Mouse (Mus musculus) forebrain, embryonic 15.5 days (tissue): ENCODE data around the gene Serpinb6c. TPM values are rescaled to one million over a fixed set of nuclear protein-coding genes. Genes with fewer than 3 reads are reported as not detected.
A peak's percentile ranks its signal among the peaks of the same experiment; 100 is the strongest.
"Not testable (repeated sequence)": the region's sequence is repeated elsewhere in the genome, so short reads cannot be mapped to it uniquely, and the experiment has no call there.

Experiments
- ATAC-seq: fragments of 200-750 bp; cut with Nextera tagmentation; replicated peaks from 2 replicates; pipeline ENCODE4 v1.8.0; 2017; ENCODE audit warnings: mild to moderate bottlenecking, moderate TSS enrichment, moderate library complexity
- H3K27ac ChIP-seq: fragments of 300-500 bp; sonication (generic); replicated peaks from 2 replicates; pipeline ENCODE4 v1.5.1; 2015; ENCODE audit warnings: mild to moderate bottlenecking, inconsistent platforms
- H3K27me3 ChIP-seq: fragments of 300-500 bp; sonication (generic); 2 replicates; pipeline ENCODE4 v1.6.1; 2015; ENCODE audit warnings: inconsistent platforms
- H3K36me3 ChIP-seq: fragments of 300-500 bp; sonication (generic); 2 replicates; pipeline ENCODE4 v1.6.1; 2015; ENCODE audit warnings: mild to moderate bottlenecking, inconsistent platforms
- H3K4me1 ChIP-seq: fragments of 300-500 bp; sonication (generic); 2 replicates; pipeline ENCODE4 v1.6.1; 2015; ENCODE audit warnings: inconsistent platforms
- H3K4me2 ChIP-seq: fragments of 300-500 bp; sonication (generic); replicated peaks from 2 replicates; pipeline ENCODE4 v1.6.1; 2015; ENCODE audit warnings: mild to moderate bottlenecking, inconsistent platforms
- H3K4me3 ChIP-seq: fragments of 300-500 bp; sonication (generic); 2 replicates; pipeline ENCODE4 v1.5.1; 2015; ENCODE audit warnings: mild to moderate bottlenecking, inconsistent platforms
- H3K9ac ChIP-seq: fragments of 300-500 bp; sonication (generic); replicated peaks from 2 replicates; pipeline ENCODE4 v1.6.1; 2015; ENCODE audit warnings: mild to moderate bottlenecking, inconsistent platforms
- H3K9me3 ChIP-seq: fragments of 300-500 bp; sonication (generic); 2 replicates; pipeline ENCODE4 v1.6.1; 2016; ENCODE audit warnings: inconsistent platforms
- WGBS: fragments of 180-500 bp; shearing (Covaris S2); methylation state at CpG from one replicate; pipeline ENCODE4 v1.1.7; 2015; ENCODE audit warnings: mixed read lengths; 5-methylcytosine and 5-hydroxymethylcytosine counted together
- polyA plus RNA-seq: library from polyadenylated mRNA; unstranded; fragments of >200 nt; fragmentation: Nextera tagmentation; extraction: Ambion mirVana; gene quantifications from 2 replicates; pipeline ENCODE4 v1.2.1, GENCODE M21; 2015

The Serpinb6c gene
- polyA plus RNA-seq = 0.17 and 0.37 TPM in 2 replicates

- H3K9me3 ChIP-seq = no peaks in the 10 kb centered on the region
- H3K9ac ChIP-seq = no peak within 1 kb of the TSS
- no peaks in the 10 kb centered on the region for H3K27me3 ChIP-seq
- no peaks in the 10 kb centered on the region for H3K36me3 ChIP-seq
- H3K27ac ChIP-seq = no peak within 1 kb of the TSS
- H3K4me3 ChIP-seq = no peak within 1 kb of the TSS
- no peaks in the 10 kb centered on the region for H3K4me1 ChIP-seq
- ATAC-seq = no peak
- H3K4me2 ChIP-seq = no peak within 1 kb of the TSS
- WGBS = 74% methylated on average over 18 of the region's 18 CpGs
These were observed at the start of gene Serpinb6c for GRCm38 (mm10) chr13:33905176-33905954. Serpinb6c (minus strand) TSS chr13:33905708.

- Histone ChIP-seq H3K27ac (no peak overlapping the region), H3K4me1 (no peaks in the 10 kb centered on the region), H3K9ac (no peak overlapping the region), H3K36me3 (no peaks in the 10 kb centered on the region), H3K4me2 (no peak overlapping the region), H3K27me3 (no peaks in the 10 kb centered on the region), H3K4me3 (no peak overlapping the region), H3K9me3 (no peaks in the 10 kb centered on the region)
- no peak for ATAC-seq
- 86% methylated on average over 2 of the region's 2 CpGs for WGBS
These were observed 47.4 kb upstream of the Serpinb6c start for GRCm38 (mm10) chr13:33952947-33953346.

- no peak overlapping the region for H3K9ac ChIP-seq
- no peaks in the 10 kb centered on the region for H3K4me1 ChIP-seq
- H3K27me3 ChIP-seq = no peaks in the 10 kb centered on the region
- H3K4me3 ChIP-seq = no peak overlapping the region
- no peak overlapping the region for H3K27ac ChIP-seq
- WGBS = 88% methylated on average over 1 of the region's 1 CpGs
- no peaks in the 10 kb centered on the region for H3K36me3 ChIP-seq
- no peak overlapping the region for H3K4me2 ChIP-seq
- ATAC-seq = no peak
- no peaks in the 10 kb centered on the region for H3K9me3 ChIP-seq
These were observed 46.6 kb upstream of the Serpinb6c start for GRCm38 (mm10) chr13:33952075-33952449.

GRCm38 (mm10) chr13:33951308-33952074, 46.0 kb upstream of the Serpinb6c start:
- Histone ChIP-seq H3K27me3 (no peaks in the 10 kb centered on the region), H3K9me3 (no peaks in the 10 kb centered on the region), H3K9ac (no peak overlapping the region), H3K36me3 (no peaks in the 10 kb centered on the region), H3K4me1 (no peaks in the 10 kb centered on the region), H3K4me3 (no peak overlapping the region), H3K27ac (no peak overlapping the region), H3K4me2 (no peak overlapping the region)
- WGBS = 91% methylated on average over 4 of the region's 4 CpGs
- no peak for ATAC-seq

GRCm38 (mm10) chr13:33942212-33942779, 36.8 kb upstream of the Serpinb6c start:
- no peaks in the 10 kb centered on the region for H3K4me1 ChIP-seq
- 42% methylated on average over 4 of the region's 4 CpGs for WGBS
- H3K4me2 ChIP-seq = no peak overlapping the region
- H3K4me3 ChIP-seq = no peak overlapping the region
- no peaks in the 10 kb centered on the region for H3K9me3 ChIP-seq
- no peak overlapping the region for H3K27ac ChIP-seq
- H3K27me3 ChIP-seq = no peaks in the 10 kb centered on the region
- H3K36me3 ChIP-seq = no peaks in the 10 kb centered on the region
- ATAC-seq = no peak
- H3K9ac ChIP-seq = no peak overlapping the region

GRCm38 (mm10) chr13:33941288-33941808, 35.8 kb upstream of the Serpinb6c start:
- 91% methylated on average over 5 of the region's 5 CpGs for WGBS
- Histone ChIP-seq H3K27me3 (no peaks in the 10 kb centered on the region), H3K27ac (no peak overlapping the region), H3K9me3 (no peaks in the 10 kb centered on the region), H3K36me3 (no peaks in the 10 kb centered on the region), H3K4me2 (no peak overlapping the region), H3K9ac (no peak overlapping the region), H3K4me1 (no peaks in the 10 kb centered on the region), H3K4me3 (no peak overlapping the region)
- no peak for ATAC-seq

- H3K4me1 ChIP-seq = peaks cover 10% of the 10 kb centered on the region
- not testable (repeated sequence) for H3K4me2 ChIP-seq, ATAC-seq, H3K27me3 ChIP-seq, H3K36me3 ChIP-seq, H3K9me3 ChIP-seq, H3K4me3 ChIP-seq, H3K9ac ChIP-seq, H3K27ac ChIP-seq
These were observed 32.1 kb upstream of the Serpinb6c start for GRCm38 (mm10) chr13:33937587-33937986.

- Histone ChIP-seq H3K27me3 (no peaks in the 10 kb centered on the region), H3K9ac (no peak overlapping the region), H3K27ac (no peak overlapping the region), H3K9me3 (no peaks in the 10 kb centered on the region), H3K4me2 (no peak overlapping the region), H3K36me3 (no peaks in the 10 kb centered on the region), H3K4me3 (no peak overlapping the region), H3K4me1 (peaks cover 10% of the 10 kb centered on the region)
- 43% methylated on average over 5 of the region's 5 CpGs for WGBS
- no peak for ATAC-seq
These were observed 31.6 kb upstream of the Serpinb6c start for GRCm38 (mm10) chr13:33937151-33937550.

- ATAC-seq = peak; percentile 90
- Histone ChIP-seq H3K4me2 (peak overlapping the region; percentile 91), H3K4me3 (peak overlapping the region; percentile 51), H3K9ac (peak overlapping the region; percentile 57), H3K36me3 (no peaks in the 10 kb centered on the region), H3K9me3 (no peaks in the 10 kb centered on the region), H3K27me3 (no peaks in the 10 kb centered on the region), H3K27ac (no peak overlapping the region), H3K4me1 (peaks cover 10% of the 10 kb centered on the region)
- WGBS = 2% methylated on average over 44 of the region's 44 CpGs
These were observed 30.1 kb upstream of the Serpinb6c start for GRCm38 (mm10) chr13:33935465-33936181.

GRCm38 (mm10) chr13:33934743-33935142, 29.2 kb upstream of the Serpinb6c start:
- no peak overlapping the region; the same call in 1 of the 2 replicates for H3K4me3 ChIP-seq
- H3K4me2 ChIP-seq = 0 out of 2 replicates have a peak overlapping the region, but pooled peaks have one; percentile 91
- no peak overlapping the region for H3K9ac ChIP-seq
- H3K27me3 ChIP-seq = no peaks in the 10 kb centered on the region
- H3K36me3 ChIP-seq = no peaks in the 10 kb centered on the region
- peaks cover 10% of the 10 kb centered on the region for H3K4me1 ChIP-seq
- H3K9me3 ChIP-seq = no peaks in the 10 kb centered on the region
- WGBS = 81% methylated on average over 6 of the region's 6 CpGs
- H3K27ac ChIP-seq = no peak overlapping the region
- no peak for ATAC-seq

GRCm38 (mm10) chr13:33930912-33931311, 25.4 kb upstream of the Serpinb6c start:
- Histone ChIP-seq H3K4me1 (peaks cover 6% of the 10 kb centered on the region), H3K9me3 (no peaks in the 10 kb centered on the region), H3K9ac (no peak overlapping the region), H3K27me3 (no peaks in the 10 kb centered on the region), H3K4me2 (no peak overlapping the region), H3K36me3 (no peaks in the 10 kb centered on the region), H3K27ac (no peak overlapping the region), H3K4me3 (no peak overlapping the region)
- 80% methylated on average over 3 of the region's 3 CpGs for WGBS
- no peak for ATAC-seq
